Mouse (Mus musculus): ENCODE measurements around the gene Itga6.

Gene Itga6

DNA sequence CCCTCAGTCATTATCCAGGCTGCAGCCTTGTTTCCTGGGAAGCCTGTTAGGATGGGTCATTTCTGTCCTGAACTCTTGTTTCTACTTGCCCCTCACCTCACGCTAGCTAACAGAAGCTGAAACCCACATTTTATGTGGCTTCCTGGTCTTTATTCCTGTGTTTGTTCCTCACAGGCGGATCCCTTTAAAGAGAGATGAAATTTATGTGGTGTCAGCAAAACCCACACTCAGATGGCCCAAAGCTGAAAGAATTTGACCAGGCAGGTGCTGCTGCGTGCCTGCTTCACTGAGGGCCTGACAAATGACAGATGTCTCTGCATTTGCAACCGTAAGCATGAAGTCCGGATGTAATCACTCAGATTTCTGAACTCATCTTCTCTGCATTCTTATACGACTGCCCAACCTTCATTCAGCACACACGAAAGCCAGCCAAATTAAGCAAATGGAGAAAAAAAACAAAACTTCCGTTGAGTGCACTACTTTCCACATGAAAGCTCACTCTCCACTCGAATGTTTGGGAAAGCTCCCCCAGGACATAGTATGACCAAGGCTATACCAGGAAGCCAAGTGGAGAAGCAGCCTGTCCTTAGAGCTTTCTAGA, 10.5 kb upstream of the Itga6 start:
- no peak for DNase-seq

DNA sequence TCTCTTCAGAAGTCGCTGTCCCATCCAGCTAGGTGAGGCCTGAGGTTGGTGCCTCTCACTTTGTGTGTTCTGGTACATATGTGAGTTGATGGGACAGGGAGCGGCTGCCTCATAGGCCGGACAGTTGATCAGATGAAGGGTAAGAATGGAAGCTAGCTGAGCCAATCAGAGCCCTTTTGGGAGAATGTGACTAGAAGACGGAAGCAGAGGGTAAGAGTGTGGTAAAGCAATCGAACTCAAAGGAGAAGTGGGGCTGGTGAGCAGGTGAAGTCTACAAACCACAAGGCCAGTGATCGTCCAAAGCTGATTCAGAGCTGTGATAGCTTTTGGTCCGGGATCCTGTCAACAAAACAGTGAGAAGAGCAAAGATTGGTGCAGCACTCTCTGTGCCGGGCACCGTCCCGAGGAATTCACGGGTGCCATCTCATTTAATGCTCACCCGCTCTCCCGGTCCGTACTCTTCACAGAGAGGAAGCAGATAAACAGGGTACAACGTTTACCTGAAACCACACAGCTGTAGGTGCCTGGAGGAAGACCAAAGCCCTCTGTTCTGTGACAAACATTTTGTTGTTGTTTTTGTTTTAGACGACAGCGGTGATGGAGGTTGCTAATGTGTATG, 9.8 kb upstream of the Itga6 start:
- no peak for DNase-seq

DNA sequence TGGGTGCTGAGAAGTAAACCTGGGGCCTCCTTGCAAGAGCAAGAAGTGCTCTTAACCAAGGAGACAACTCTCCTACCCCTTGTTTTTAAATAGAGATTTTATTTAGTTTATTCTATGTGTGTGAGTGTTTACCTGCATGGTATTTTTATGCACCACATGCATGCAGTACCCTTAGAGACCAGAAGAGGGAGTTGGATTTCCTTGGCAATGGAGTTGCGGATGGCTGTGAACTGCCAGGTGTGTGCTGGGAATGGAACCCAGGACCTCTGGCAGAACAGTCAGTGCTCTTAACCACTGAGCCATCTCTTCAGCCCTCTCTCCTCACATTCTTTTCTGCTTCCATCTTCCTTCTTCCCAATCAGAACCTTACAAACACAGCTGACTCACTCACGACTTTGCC, 9.2 kb upstream of the Itga6 start:
- DNase-seq: no peak

DNA sequence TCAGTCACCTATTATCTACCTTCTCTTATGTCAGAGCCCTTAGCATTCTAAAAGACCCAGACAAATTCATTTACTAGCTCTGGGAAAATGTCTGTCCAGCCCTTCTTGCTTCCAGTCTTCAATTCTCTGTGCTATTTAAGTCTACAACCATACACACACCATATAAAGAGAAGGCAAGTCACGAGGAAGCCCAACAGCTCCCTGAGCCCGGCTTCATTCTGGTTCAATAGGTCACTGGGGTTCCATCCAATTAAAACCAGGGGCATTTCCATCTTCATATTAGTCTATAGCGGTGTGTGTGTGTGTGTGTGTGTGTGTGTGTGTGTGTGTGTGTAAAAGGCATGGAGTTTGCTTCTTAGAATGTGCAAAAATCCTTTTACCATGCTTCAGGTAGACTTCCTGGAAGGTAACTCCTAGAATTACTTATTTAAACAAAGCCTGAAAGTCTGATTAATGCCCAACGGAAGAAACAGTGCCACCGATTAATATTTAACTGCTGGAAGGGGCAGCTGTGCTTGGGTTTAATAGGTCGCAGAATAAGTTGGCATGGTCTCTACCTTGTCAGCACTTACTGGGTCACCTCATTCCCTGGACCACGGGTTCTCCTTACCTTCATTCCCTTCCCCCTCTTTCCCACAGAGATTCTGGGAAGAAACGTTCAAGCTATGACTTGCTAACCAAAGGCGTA, 6.1 kb upstream of the Itga6 start:
- DNase-seq: no peak

DNA sequence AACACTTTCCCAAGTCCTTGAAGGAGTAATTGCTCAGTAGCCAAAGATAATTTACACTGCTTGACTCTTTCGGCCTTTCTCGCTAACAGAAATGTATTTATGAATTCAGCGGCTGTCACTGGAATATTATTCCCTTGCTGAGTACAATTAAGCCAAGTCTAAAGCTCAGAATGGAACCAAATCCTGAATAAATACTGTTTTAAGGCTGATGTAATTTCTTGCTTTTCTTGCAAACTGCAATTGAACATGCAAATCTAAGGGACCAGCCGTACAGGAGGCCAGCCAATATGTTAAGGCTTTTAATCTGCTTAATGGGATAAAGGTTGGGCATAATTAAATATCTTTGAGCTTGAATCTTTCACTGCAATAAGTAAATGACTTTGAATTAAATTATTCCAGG, 2.9 kb upstream of the Itga6 start:
- no peak for DNase-seq

DNA sequence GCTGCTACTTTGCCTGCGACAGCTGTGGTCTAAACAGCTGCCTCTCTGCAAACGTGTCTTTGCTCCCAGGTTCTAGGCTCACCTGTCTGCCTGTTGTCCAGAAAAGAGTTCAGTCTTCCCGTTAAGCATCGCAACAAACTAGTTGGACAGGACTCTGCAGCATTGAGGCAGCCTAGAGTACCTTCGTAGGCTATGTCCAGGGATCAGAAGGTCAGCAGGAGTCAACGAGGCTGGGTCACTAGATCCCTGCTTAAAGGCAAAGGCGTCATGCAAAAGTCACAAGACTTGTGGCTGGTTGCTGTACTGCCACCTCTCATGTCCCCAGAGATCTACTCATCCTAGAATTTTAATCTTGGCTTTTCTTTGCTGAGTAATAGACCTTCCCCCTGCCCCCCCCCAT, 2.0 kb upstream of the Itga6 start:
- no peak for DNase-seq

DNA sequence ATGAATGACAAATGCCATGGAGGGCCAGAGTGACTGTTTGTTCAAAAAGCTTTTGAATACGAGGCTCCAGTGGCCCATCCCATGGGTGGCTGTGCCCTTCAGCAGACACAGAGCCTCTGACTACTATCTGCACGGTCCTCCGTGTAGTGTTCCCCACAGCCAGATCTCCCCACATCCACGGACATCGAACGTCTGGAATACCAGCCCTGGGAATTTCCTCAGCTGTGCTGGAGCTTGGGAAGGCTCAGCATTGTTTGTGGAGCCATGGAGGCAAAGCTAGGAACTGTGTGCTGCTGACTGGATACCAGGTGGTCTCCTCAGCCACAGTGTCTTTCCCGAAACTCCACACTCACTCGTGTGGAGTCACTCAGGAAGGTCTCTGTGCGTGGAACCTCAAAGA, 1.1 kb upstream of the Itga6 start:
- DNase-seq: no peak

DNA sequence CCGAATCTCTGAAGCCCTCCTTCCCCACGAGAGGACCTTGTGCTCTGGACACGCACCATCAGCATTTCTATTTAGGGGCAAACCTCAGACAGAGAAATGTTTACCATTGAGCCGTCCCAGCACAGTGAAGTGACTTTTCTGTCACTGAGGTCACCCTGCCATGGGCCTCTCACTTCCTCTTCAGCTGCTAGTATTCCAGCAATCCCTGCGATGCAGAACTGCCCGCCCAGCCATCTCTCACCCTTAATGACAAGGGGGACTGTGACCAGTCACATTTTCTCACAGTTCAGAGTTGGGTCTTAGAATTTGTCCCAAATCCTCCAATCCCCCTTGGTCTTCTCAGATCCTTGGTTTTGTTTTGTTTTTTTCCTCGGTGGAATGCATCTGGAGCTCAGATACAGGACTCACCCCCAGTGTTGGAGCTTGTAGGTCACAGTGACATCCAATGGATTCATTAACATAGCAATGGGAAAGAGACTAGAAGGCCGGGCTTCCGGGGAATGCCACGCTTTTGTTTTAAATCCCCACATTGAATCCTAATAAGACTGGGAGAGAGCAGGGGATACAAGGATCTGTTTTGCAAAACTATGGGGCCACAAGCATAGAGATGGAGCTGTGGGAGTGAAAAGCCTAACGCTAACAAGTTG, 432 bp upstream of the Itga6 start:
- DNase-seq: no peak

DNA sequence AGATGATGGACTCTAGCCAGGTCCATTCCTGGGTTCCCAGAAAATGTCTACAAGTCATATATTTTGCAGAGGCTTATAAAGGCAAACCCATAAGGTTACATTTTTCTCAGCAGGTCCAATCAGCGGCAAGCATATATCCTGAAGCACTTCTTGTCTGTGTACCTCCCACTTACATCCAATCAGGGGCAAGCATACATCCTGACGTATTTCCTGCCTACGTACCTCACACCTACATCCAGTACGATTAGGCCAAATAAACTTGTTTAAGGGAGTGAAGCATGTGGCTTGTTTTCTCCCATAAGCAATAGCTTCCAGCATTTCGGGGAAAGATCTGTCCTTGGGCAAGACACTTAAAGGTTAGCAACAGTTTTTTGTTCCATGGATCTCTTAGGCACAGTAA, 3.0 kb downstream of the Itga6 start:
- no peak for DNase-seq

DNA sequence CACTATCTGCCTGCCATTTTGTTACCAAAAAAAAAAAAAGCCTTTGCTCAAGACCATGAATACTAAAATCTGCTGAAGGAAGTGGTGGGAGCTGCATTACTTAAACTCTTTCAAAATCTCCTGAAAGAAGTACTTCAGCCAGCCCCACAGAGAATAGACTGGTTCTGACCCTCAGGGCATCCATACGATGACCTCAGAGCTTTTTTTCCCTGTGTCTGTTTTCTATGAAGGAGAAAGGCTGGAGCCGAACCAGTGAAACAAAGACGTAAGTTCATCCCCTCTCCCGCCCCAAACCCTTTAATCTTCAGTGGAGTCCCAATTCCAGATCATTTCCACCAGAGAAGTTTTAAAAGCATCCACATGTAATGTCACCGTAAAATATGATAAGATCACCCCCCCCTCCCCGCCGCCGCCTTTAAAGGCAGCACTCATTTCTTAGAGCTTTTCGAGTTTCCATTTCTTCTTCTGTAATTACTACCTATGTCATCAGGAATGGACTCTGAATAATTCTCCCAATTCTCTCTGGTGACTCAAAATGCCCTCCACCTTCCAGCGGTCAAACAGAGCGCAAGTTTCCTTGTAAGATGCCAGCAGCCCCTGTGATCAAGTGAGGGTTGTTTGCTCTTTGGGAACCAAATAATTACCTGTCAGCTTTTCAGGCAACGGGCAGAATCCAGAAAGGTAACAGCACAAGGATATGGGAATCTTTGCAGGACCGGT, 4.1 kb downstream of the Itga6 start:
- no peak for DNase-seq

DNA sequence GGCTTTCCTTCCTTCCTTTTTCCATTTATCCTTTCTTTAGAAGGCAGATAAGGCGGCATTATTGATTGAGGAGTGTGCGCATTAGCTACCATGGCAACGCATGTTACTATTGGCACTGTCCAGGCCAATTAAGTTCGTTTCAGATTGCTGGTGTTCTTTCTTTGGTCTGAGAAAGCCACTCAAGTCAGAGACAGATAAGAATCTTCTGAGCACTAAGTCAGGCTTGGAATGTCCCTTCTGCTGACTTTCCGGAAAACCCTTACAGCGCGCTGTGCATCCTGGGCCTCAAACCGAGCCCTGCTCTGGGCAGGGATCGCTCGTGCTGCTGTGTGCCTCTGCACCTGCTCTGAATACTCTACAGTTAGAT, 4.7 kb downstream of the Itga6 start:
- DNase-seq: no peak

DNA sequence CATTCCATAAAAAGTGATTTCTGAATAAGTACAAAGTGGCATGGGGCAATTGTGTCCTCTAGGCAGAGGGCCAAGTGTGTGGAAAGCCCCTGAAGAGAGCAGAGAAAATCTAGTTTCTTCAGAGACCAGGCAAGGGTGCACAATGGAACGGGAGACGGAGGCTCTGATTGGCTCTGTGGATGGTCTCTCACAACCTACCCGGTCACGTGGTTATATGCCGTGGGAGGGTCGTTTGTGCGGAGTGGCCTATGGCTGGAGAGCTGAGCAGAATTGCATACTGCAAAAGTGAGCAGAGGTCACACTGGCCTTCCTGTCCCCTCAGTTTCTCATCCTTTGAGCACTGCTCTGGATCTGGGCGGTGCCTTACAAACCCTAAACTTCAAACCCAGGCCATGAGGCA, 5.9 kb downstream of the Itga6 start:
- DNase-seq: no peak

DNA sequence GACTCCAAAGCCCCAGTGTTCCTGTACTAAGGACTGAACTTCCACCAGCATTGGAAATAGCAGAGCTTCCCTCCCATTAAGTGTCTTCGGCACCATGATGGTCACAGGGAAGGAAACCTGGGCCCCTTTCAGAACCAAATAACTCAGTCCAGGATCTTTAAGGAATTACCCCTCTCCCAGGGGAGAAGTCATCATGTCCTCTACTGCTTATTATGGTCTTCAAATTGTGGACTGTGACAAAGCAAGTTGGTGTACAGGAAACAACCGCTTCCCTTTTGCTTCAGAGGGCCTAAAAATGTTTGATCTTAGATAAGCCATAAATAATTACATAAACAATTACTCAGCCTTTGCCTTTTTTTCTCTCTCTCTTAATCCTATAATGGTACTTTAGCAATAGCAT, 6.4 kb downstream of the Itga6 start:
- no peak for DNase-seq

DNA sequence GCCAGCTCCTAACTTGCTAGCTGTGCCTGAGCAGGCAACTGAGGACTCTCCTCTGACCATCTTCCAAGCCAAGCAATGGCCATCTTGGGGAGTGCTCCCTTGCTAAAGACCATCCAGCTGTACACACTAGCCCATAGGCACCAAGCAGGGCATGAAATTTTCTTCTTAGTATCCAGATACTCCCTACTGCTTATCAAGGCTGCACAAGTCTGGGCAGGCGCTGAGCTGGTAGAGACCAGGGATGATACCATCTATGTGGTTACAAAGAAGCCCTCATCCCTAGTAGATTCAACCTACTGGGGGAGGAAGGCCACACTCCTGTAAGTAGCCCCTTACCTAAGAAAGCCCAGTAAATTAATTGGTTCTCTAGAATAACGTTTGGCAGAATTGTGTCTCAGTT, 7.0 kb downstream of the Itga6 start:
- DNase-seq: no peak

DNA sequence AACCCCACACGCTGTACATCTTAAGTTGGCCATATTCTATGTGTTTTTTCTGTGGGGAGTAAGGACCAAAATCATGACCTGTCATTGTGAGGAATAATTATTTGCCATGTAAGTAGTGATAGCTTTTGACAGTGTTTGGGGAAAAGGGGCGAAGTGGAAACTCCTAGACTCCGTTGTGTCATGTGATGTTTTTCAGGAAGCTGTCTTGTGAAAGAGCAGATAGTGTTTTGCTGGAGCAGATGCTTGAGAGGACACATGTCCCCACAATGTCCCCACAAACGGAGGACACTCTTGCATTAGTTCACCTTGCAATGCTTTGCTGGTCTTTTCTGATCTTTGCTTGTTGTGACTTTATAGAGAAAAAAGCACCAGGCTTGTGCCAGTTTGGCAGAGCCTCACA, 7.7 kb downstream of the Itga6 start:
- DNase-seq: no peak

DNA sequence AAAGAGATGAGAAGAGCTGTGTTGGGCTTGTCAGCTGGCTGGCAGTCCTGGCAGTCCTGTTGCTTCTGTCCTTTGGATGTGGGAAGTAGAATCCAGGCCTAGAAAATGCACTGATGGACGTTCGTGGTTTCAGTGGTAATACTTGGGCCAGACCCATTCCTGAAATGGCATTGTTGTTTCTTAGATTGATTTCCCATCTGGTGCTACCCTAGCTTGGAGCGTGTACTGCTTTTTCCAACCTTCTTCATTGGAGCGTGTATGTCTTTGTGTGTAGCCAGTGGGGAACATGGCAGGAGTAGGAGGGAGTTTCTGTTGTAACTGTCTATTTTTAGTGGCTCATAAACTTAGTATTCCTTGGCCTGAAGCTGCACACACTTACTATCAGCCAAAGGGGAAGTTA, 10.3 kb downstream of the Itga6 start:
- DNase-seq: no peak

DNA sequence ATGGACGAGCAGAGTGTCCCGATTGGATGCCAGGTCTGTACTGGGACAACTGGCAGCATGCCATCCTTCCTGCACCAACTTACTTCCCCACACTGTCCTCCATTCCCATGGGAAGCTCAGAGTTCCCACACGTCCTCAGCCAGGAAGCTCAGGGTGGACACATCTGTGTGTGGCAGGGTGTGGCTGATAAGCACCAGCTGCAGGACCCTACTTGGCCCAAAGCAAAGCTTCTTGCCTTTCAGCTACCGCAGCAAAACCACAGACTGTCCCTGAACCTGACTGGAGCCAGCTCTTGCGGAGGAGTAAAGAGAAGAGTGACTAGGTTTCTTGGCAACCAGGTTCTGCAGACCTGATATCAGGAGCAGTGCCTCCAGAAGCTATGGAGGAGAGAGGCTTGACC, 11.7 kb downstream of the Itga6 start:
- DNase-seq: no peak

DNA sequence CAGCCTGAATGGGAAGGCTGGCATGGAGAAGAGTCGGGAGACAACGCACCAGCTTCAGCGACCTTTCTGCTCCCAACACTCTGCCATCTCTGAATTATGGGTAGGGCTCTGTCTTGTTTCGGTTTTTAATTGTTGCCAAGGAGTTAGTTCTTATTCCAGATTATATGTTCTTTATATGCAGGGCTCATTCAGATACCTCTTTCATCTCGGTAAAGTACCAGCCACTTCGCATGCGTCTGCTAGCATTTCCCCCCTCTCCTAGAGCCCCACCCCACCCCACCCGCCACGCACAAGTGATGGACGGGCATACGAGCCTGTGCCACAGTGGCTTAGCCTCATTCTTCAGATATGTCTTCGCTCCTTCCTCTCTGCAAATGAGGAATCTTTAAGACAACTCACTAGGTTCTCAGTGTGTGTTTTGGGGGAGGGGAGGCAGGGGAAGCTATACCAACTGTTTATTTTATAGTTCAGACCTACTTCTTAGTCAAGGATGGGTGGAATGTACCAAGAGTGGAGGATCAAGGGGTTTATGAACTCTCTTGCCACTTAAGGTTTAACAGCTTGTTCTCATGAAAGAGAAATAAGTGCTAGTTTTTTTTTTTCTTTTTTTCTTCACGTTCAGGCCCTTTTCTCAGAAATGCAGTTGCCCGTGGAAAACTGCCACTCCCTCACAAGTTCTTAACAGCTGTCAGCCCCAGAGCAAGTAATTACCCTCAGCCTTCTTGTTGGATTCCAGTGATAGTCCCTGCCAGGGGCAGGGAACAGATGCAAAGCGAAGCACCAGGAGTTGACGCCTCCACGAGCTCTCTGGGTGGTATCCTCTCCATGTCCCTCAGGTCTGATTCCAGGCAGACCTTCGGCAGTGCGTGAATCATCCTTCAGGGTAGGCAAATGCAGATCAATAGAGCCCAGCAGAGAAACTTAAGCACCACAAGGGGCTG, 13.4 kb downstream of the Itga6 start:
- DNase-seq: no peak

DNA sequence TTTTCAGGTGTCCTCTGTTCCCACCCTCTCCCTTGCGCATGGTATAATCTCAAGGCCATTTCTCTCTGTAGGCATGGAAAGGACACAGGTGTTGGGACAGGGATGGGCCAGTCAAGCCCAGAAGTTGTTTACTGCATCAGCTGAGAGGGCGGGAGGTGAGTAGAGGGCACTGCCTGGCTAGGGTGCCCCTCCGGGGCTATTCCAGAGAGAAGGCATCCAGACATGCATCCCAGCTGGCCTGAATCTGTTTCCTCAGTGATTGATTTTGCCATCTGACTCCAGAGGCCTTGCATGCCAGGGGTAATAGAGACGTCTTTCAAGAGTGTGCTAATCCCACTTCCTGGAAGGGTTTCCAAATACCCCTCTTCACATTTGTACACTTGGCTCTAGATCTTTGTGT, 14.7 kb downstream of the Itga6 start:
- no peak for DNase-seq

DNA sequence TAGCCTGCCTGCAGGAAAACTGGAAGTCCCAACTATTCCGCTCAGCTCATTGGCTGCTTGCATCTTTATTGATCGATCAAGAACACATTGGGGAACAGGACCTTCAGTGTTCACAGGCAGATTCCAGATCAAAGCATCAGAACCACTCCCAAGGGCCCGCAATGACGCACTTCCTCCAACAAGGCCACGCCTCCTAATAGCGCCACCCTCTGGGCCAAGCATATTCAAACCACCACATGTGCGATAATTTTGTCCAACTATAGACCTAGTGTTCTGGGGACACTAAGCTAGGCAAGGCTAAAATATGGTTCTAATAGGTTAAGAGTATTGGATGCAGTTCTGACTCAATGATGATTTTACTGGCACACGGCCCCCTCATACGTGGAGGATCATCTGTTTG, 15.7 kb downstream of the Itga6 start:
- no peak for DNase-seq

DNA sequence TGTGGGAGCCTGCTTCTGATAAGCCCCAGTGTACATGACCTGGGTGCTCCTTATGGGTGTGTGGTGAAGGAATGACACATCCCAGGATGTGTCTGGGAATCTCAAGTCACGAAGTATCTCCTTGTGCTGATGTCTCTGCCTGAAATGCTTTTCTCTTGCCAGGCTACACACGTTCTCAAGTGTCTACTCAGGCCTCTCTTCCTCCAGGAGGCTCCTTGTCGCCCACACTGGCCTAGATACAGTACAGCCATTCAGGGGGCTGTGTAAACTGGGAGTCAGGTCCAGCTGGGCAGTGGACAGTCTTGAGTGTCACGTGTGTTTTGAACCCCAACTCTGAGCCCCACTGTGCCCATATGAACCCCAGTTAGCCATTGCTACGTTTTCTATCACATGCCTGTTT, 19.1 kb downstream of the Itga6 start:
- DNase-seq: no peak

DNA sequence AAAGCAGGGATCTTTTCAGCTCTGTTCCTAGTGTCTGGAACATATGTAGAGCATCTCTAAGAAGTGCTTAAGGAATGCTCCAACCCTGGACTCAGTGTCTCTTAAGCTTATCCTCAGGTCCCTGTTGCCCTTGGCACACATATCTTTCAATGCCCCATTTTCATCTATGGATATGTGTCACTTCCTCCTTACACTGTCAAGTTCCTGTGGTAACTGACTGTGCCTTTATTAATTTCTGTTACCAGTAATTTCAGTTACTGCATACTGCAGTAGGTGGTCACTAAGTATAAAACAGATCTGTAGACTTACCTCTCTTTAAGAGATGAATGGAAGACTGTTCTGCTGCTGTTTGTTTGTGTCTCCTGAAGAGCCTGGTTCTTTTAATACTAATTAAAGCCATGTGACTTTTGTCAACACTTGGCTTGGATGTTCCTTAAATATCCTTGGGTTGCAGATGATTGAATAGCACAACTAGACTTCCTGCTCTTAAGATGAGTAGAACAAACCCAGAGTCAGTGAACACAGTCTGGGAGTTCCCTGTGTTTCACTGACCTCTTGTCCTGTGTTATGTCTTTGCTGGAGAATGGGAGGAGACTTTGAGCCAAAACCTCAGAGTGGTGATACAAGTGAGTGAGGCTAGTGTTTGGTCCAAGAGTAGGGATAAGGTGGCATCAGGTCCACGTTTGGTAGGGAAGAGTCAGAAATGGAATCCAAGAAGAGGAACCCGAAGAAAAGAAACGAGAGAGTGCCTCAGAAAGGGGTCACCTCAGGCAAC, 19.7 kb downstream of the Itga6 start:
- DNase-seq: no peak
